Mouse (Mus musculus) hindbrain, embryonic 16.5 days (tissue): ENCODE measurements around the gene Pdp2. TPM values are rescaled to one million over a fixed set of nuclear protein-coding genes. Genes with fewer than 3 reads are reported as not detected.
"Not testable (repeated sequence)": the region's sequence is repeated elsewhere in the genome, so short reads cannot be mapped to it uniquely, and the experiment has no call there.

ENCODE experiments used
- ATAC-seq: fragments of 200-750 bp; cut with Nextera tagmentation; 2 replicates; pipeline ENCODE4 v1.8.0; 2017; ENCODE audit warnings: moderate TSS enrichment, moderate library complexity
- H3K27ac ChIP-seq: fragments of 300-500 bp; sonication (generic); 2 replicates; pipeline ENCODE4 v1.5.1; 2014; ENCODE audit warnings: low read depth, mild to moderate bottlenecking, control low read depth, low read length, moderate library complexity
- H3K27me3 ChIP-seq: fragments of 300-500 bp; sonication (generic); replicated peaks from 2 replicates; pipeline ENCODE4 v1.6.1; 2014; ENCODE audit warnings: low read length; ENCODE audit not compliant: control insufficient read depth, insufficient read depth
- H3K36me3 ChIP-seq: fragments of 300-500 bp; sonication (generic); 2 replicates; pipeline ENCODE4 v1.6.1; 2014; ENCODE audit warnings: mild to moderate bottlenecking, low read length, moderate library complexity, mixed read lengths; ENCODE audit not compliant: control insufficient read depth, insufficient read depth
- H3K4me1 ChIP-seq: fragments of 300-500 bp; sonication (generic); 2 replicates; pipeline ENCODE4 v1.6.1; 2014; ENCODE audit warnings: low read depth, low read length; ENCODE audit not compliant: control insufficient read depth, insufficient read depth
- H3K4me2 ChIP-seq: fragments of 300-500 bp; sonication (generic); 2 replicates; pipeline ENCODE4 v1.6.1; 2014; ENCODE audit warnings: mild to moderate bottlenecking, low read length, control low read depth, moderate library complexity
- H3K4me3 ChIP-seq: fragments of 300-500 bp; sonication (generic); 2 replicates; pipeline ENCODE4 v1.5.1; 2014; ENCODE audit warnings: mild to moderate bottlenecking, low read length, control low read depth, moderate library complexity
- H3K9ac ChIP-seq: fragments of 300-500 bp; sonication (generic); 2 replicates; pipeline ENCODE4 v1.6.1; 2014; ENCODE audit warnings: low read depth, mild to moderate bottlenecking, control low read depth, low read length, moderate library complexity
- H3K9me3 ChIP-seq: fragments of 300-500 bp; sonication (generic); 2 replicates; pipeline ENCODE4 v1.6.1; 2014; ENCODE audit warnings: mild to moderate bottlenecking, low read length, moderate library complexity; ENCODE audit not compliant: control insufficient read depth
- WGBS: fragments of 180-500 bp; shearing (Covaris S2); extraction: QIAGEN DNeasy Blood & Tissue Kit; methylation state at CpG from one replicate; pipeline ENCODE4 v1.1.7; 2014; 5-methylcytosine and 5-hydroxymethylcytosine counted together
- polyA plus RNA-seq: library from polyadenylated mRNA; unstranded; fragments of >200 nt; fragmentation: Nextera tagmentation; extraction: Ambion mirVana; gene quantifications from 2 replicates; pipeline ENCODE4 v1.2.1, GENCODE M21; 2015

The Pdp2 gene
- polyA plus RNA-seq, 1 experiment from 2014 or later, result 20.5 TPM

DNA sequence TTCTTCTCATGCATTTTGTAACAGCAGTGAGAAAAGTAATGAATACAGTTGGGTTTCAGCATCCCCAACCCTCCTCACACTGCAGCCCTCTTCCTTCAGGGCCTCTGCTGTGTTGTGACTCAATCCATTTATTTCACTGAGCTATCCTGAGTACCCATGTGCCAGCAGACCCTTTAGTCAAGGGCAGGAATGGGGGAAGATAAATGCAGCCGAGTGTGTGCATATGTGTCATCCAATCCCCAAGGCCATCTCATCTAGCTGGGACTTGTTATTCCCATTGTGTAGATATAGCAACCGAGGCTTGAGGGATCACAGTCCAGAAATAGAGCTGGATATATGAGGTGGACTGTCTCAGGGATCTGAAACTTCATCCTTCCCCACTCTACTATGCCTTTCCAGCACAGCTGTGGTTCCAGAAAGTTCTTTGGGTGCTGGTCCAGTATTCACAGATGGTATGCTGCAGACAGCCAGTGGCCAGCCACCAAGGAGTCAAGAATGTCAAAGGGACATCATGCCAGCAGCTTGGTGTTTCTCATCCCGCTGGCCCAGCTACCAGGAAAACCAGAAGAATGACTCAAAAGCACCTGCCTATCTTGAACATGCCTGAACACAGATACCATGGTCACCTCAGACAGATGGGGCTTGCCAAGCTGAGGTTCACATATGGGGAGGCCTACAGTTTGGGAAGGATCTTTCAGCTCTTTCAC, 43.9 kb downstream of the Pdp2 start:
- WGBS, result 98% methylated on average over 3 of the region's 3 CpGs
- Histone ChIP-seq H3K9me3 (no peaks in the 10 kb centered on the region), H3K9ac (no peak overlapping the region), H3K4me2 (no peak overlapping the region), H3K27ac (no peak overlapping the region), H3K27me3 (peaks cover 3% of the 10 kb centered on the region), H3K4me1 (peaks cover 8% of the 10 kb centered on the region), H3K36me3 (peaks cover 12% of the 10 kb centered on the region), H3K4me3 (no peak overlapping the region)
- no peak for ATAC-seq

DNA sequence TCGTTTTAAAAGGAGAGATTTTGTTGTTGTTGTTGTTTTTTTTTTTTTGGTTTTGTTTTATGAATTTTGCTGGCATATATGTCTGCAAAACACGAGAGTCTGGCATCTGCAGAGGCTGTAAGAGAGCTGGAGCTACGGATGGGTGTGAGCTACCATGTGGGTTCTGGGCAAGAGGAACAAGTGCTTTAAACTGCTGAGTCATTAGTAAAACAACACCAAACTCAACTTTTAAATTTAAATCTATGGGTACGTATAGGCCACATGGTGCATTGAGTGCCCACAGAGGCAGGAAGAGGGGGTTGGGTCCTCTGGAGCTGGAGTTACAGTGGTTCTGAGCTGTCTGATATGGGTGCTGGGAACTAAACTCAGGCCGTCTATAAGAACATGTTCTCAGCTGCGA, 46.8 kb downstream of the Pdp2 start:
- Histone ChIP-seq H3K4me1 (peaks cover 17% of the 10 kb centered on the region), H3K4me2 (no peak overlapping the region), H3K27me3 (no peaks in the 10 kb centered on the region), H3K36me3 (peaks cover 12% of the 10 kb centered on the region), H3K4me3 (no peak overlapping the region), H3K27ac (no peak overlapping the region), H3K9ac (no peak overlapping the region), H3K9me3 (no peaks in the 10 kb centered on the region)
- no peak for ATAC-seq
- 91% methylated on average over 6 of the region's 6 CpGs for WGBS

- no peak for ATAC-seq
Measured at GRCm38 (mm10) chr8:104640241-104640640, 49.0 kb downstream of the Pdp2 start.

DNA sequence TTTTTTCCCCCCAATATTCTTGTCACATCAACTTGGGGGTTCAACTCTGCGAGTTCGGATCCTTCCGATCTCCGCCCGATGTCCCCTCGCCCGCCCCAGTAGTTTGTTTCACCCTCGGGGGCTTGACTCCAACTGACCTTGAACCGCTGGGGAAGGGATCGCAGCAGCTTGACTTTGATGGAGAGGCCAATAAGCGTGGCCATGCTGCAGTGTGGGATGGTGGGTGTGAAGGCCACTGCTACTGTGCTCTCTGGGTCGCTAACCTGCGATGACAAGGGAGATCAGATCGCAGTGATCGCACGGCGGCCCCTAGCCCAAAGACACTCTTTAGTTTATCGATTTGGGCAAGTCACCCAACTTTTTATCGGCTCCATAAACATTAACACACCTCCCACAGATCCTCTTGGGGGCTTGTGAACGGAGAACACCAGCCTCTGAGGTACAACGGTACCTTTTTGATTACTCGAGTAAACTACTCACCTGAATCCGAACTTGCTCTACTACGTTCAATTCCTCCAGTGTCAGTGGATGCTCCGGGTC, 49.6 kb downstream of the Pdp2 start:
- peak overlapping the region; percentile 90 for H3K4me2 ChIP-seq
- no peak overlapping the region for H3K27ac ChIP-seq
- H3K4me1 ChIP-seq, result peaks cover 17% of the 10 kb centered on the region
- no peaks in the 10 kb centered on the region for H3K27me3 ChIP-seq
- H3K9ac ChIP-seq, result peak overlapping the region; percentile 89
- ATAC-seq, result 0 out of 2 replicates have a peak, but pooled peaks have one; percentile 13
- H3K4me3 ChIP-seq, result peak overlapping the region; percentile 85
- 15% methylated on average over 25 of the region's 25 CpGs for WGBS
- no peaks in the 10 kb centered on the region for H3K9me3 ChIP-seq
- peaks cover 5% of the 10 kb centered on the region for H3K36me3 ChIP-seq

More at GRCm38 (mm10) chr8:104640241-104640640, 49.0 kb downstream of the Pdp2 start:
- 85% methylated on average over 7 of the region's 7 CpGs for WGBS
- Histone ChIP-seq H3K9ac (0 out of 2 replicates have a peak overlapping the region, but pooled peaks have one; percentile 89), H3K4me2 (peak overlapping the region; percentile 90), H3K9me3 (no peaks in the 10 kb centered on the region), H3K4me3 (peak overlapping the region; percentile 85; the same call in 1 of the 2 replicates), H3K27me3 (no peaks in the 10 kb centered on the region), H3K27ac (no peak overlapping the region), H3K4me1 (peaks cover 17% of the 10 kb centered on the region), H3K36me3 (peaks cover 10% of the 10 kb centered on the region)

DNA sequence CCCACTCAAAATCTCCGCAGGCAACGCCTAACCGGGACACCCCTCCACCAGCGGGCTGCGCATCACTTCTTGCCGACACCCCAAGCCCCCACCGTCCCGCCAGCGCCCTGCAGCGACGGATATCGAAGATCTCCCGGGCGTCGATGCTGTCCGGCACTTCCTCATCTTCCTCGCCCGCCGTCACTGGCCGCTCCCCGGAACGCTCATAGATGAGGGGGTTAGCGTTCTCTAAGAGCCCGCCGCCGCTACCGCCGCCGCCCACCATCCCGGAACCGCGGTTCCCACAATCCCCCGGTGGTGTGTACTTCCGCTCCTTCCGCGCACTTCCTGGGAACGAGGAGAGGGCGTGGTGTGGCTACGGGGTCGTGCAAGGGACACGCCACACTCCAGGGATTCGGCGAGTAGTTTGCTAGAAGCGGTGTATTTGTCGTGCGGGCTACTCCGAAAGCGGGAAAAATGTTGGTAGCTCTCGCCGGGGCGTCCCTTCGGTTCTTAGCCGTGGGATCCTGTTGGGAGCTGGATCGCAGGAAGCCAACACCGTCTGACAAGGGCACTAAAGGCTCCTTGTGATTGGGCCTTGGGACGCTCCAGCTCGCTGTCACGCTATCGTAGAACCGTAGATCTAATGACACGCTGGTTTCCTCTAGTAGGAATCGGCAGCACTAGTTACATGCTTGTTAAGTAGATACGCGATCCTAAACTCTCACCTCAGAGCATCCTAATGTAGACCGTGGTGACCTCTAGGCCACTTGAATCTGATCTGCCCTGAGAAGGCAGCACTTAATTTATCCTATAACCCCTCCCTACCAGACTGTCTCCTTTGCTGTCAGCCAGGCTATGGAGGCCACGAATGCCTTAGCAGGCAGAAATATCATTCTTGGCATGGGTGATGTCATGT, 50.4 kb downstream of the Pdp2 start, which contains the start of gene Ciao2b:
TSS of gene Ciao2b (minus strand) at position 540 of the 898 bp plus-strand sequence.
- Histone ChIP-seq H3K4me3 (peak within 1 kb of the TSS; percentile 85), H3K27me3 (no peaks in the 10 kb centered on the region), H3K4me1 (peaks cover 17% of the 10 kb centered on the region), H3K9ac (peak within 1 kb of the TSS; percentile 89), H3K36me3 (peaks cover 3% of the 10 kb centered on the region), H3K4me2 (peak within 1 kb of the TSS; percentile 93), H3K27ac (peak within 1 kb of the TSS; percentile 90), H3K9me3 (no peaks in the 10 kb centered on the region)
- ATAC-seq, result peak; percentile 97
- WGBS, result 1% methylated on average over 66 of the region's 66 CpGs

DNA sequence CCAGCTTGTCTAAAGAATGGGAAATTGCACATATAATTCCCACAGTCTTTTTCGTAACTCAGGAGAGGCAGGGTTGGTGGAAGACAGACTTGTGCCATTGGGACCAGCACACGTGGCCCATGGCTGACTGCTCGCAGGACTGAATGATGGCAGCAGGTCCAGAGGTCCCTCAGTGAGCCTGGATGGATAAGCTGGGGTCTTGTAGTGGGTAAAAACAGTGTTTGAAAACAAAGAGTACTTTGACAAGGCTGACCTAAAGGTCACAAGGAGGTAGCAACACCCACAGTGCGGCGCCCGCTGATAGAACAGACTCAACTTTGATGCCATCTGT, 51.0 kb downstream of the Pdp2 start:
- peak overlapping the region; percentile 89 for H3K9ac ChIP-seq
- H3K27me3 ChIP-seq, result no peaks in the 10 kb centered on the region
- peaks cover 3% of the 10 kb centered on the region for H3K36me3 ChIP-seq
- H3K4me1 ChIP-seq, result peaks cover 17% of the 10 kb centered on the region
- WGBS, result 76% methylated on average over 6 of the region's 6 CpGs
- ATAC-seq, result peak; percentile 16; the same call in 1 of the 2 replicates
- peak overlapping the region; percentile 93 for H3K4me2 ChIP-seq
- peak overlapping the region; percentile 90 for H3K27ac ChIP-seq
- peak overlapping the region; percentile 85 for H3K4me3 ChIP-seq
- no peaks in the 10 kb centered on the region for H3K9me3 ChIP-seq

DNA sequence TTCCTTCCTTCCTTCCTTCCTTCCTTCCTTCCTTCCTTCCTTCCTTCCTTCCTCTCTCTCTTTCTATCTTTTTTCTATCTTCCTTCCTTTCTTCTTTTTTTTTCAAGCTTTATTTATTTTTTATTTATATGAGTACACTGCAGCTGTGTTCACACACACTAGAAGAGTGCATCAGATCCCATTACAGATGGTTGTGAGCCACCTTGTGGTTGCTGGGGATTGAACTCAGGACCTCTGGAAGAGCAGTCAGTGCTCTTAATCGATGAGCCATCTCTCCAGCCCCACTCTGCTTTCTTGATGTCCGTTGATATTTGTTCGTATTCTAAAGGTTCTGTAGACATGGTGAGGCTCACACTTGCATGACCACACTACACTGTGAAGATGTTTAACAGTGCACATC, 52.9 kb downstream of the Pdp2 start:
- not testable (repeated sequence) for H3K9ac ChIP-seq, H3K4me3 ChIP-seq, H3K9me3 ChIP-seq, ATAC-seq, H3K27me3 ChIP-seq, H3K36me3 ChIP-seq, H3K4me2 ChIP-seq, H3K27ac ChIP-seq
- H3K4me1 ChIP-seq, result peaks cover 17% of the 10 kb centered on the region
- 66% methylated on average over 3 of the region's 3 CpGs for WGBS
